Mouse (Mus musculus): ENCODE measurements at regions not wholly inside any gene's neighbourhood (a gene's known extent, or its start where the extent isn't known, plus 50 kb on each side); places are given as distances from the start of the nearest gene placed in this dataset.

- TF ChIP-seq POLR2A (IDR thresholded peaks at IDR 0.05; ENCODE audit: borderline replicate concordance, control insufficient read depth, low read depth, low read length), result no peak
- TF ChIP-seq CTCF (IDR thresholded peaks at IDR 0.05; ENCODE audit: control insufficient read depth, insufficient read depth, low read length), result no peak
These were observed 436.7 kb upstream of the Zdhhc25 start for GRCm38 (mm10) chr15:88163438-88163837.

Data from bone marrow, adult 2 months (tissue).